Mouse (Mus musculus) hindbrain, postnatal 0 days (tissue): Measurements from ENCODE around the gene Ccdc24. TPM values are rescaled to one million over a fixed set of nuclear protein-coding genes. Genes with fewer than 3 reads are reported as not detected.

Source experiments
- ATAC-seq: fragments of 200-750 bp; cut with Nextera tagmentation; 2 replicates; pipeline ENCODE4 v1.8.0; 2017; ENCODE audit warnings: mild to moderate bottlenecking, moderate TSS enrichment, moderate library complexity
- DNase-seq: peaks from one replicate; pipeline ENCODE4 v3.0.0-alpha.2; 2015; ENCODE audit warnings: low spot score
- H3K27ac ChIP-seq: fragments of 300-500 bp; sonication (generic); 2 replicates; pipeline ENCODE4 v1.5.1; 2014; ENCODE audit warnings: mild to moderate bottlenecking
- H3K27me3 ChIP-seq: fragments of 300-500 bp; sonication (generic); 2 replicates; pipeline ENCODE4 v1.6.1; 2014; ENCODE audit warnings: low read length, mixed read lengths; ENCODE audit not compliant: insufficient read depth
- H3K36me3 ChIP-seq: fragments of 300-500 bp; sonication (generic); 2 replicates; pipeline ENCODE4 v1.6.1; 2014; ENCODE audit warnings: low read length, mixed read lengths; ENCODE audit not compliant: insufficient read depth
- H3K4me1 ChIP-seq: fragments of 300-500 bp; sonication (generic); 2 replicates; pipeline ENCODE4 v1.6.1; 2014; ENCODE audit warnings: antibody characterized with exemption, low read length, mixed read lengths; ENCODE audit not compliant: insufficient read depth
- H3K4me2 ChIP-seq: fragments of 300-500 bp; sonication (generic); 2 replicates; pipeline ENCODE4 v1.6.1; 2014; ENCODE audit warnings: low read depth, mild to moderate bottlenecking, low read length, moderate library complexity, mixed read lengths
- H3K4me3 ChIP-seq: fragments of 300-500 bp; sonication (generic); 2 replicates; pipeline ENCODE4 v1.5.1; 2014; ENCODE audit warnings: low read length
- H3K9ac ChIP-seq: fragments of 300-500 bp; sonication (generic); replicated peaks from 2 replicates; pipeline ENCODE4 v1.6.1; 2014; ENCODE audit warnings: mild to moderate bottlenecking, low read length, moderate library complexity, mixed read lengths
- H3K9me3 ChIP-seq: fragments of 300-500 bp; sonication (generic); 2 replicates; pipeline ENCODE4 v1.6.1; 2016; ENCODE audit warnings: low read length, mixed read lengths
- CTCF ChIP-seq: IDR thresholded peaks from 2 replicates; pipeline ENCODE4 v1.5.1; 2016; ENCODE audit warnings: antibody characterized with exemption, control low read depth, low read depth
- WGBS: fragments of 180-500 bp; shearing (Covaris S2); extraction: QIAGEN DNeasy Blood & Tissue Kit; methylation state at CpG from one replicate; pipeline ENCODE4 v1.1.7; 2014; 5-methylcytosine and 5-hydroxymethylcytosine counted together
- polyA plus RNA-seq: library from polyadenylated mRNA; unstranded; fragments of >200 nt; fragmentation: Nextera tagmentation; extraction: Ambion mirVana; gene quantifications from 2 replicates; pipeline ENCODE4 v1.2.1, GENCODE M21; 2015
- total RNA-seq: library from RNA; depleted of rRNA; stranded (reverse); fragments of >200 nt; gene quantifications from 2 replicates; pipeline ENCODE4 v1.2.3, GENCODE M21; 2014

The Ccdc24 gene
- total and polyA plus RNA-seq, 2 experiments from 2014 or later: 1.7 to 2.0 TPM

- Histone ChIP-seq H3K4me2 (peak within 1 kb of the TSS; percentile 73), H3K36me3 (peaks cover 27% of the 10 kb centered on the region), H3K9me3 (no peaks in the 10 kb centered on the region), H3K9ac (peak within 1 kb of the TSS; percentile 95), H3K4me3 (peak within 1 kb of the TSS; percentile 91), H3K27me3 (no peaks in the 10 kb centered on the region), H3K27ac (peak within 1 kb of the TSS; percentile 82), H3K4me1 (peaks cover 21% of the 10 kb centered on the region)
- no peak for TF ChIP-seq CTCF
- ATAC-seq: peak; percentile 89
- 0% methylated on average over 35 of the region's 37 CpGs for WGBS
- DNase-seq: peak; percentile 96
Measured at GRCm38 (mm10) chr4:117887133-117887532, 14.8 kb upstream of the Ccdc24 start, which contains the start of gene Atp6v0b. Gene Atp6v0b (minus strand): TSS chr4:117887333.

- H3K9me3 ChIP-seq: no peaks in the 10 kb centered on the region
- TF ChIP-seq CTCF: no peak
- peak overlapping the region; percentile 91 for H3K4me3 ChIP-seq
- peak; percentile 22 for DNase-seq
- H3K9ac ChIP-seq: peak overlapping the region; percentile 95
- peak overlapping the region; percentile 73 for H3K4me2 ChIP-seq
- H3K36me3 ChIP-seq: peaks cover 27% of the 10 kb centered on the region
- H3K4me1 ChIP-seq: peaks cover 26% of the 10 kb centered on the region
- peak overlapping the region; percentile 82 for H3K27ac ChIP-seq
- WGBS: 2% methylated on average over 24 of the region's 24 CpGs
- no peaks in the 10 kb centered on the region for H3K27me3 ChIP-seq
- no peak for ATAC-seq
Measured at GRCm38 (mm10) chr4:117886644-117887043, 14.3 kb upstream of the Ccdc24 start.

GRCm38 (mm10) chr4:117885994-117886393, 13.6 kb upstream of the Ccdc24 start:
- Histone ChIP-seq H3K27ac (no peak overlapping the region), H3K9me3 (no peaks in the 10 kb centered on the region), H3K4me1 (peaks cover 23% of the 10 kb centered on the region), H3K9ac (peak overlapping the region; percentile 95), H3K4me3 (peak overlapping the region; percentile 91), H3K27me3 (no peaks in the 10 kb centered on the region), H3K36me3 (peaks cover 27% of the 10 kb centered on the region), H3K4me2 (peak overlapping the region; percentile 73)
- ATAC-seq: no peak
- 83% methylated on average over 9 of the region's 9 CpGs for WGBS
- no peak for TF ChIP-seq CTCF
- no peak for DNase-seq

- H3K36me3 ChIP-seq: peaks cover 25% of the 10 kb centered on the region
- no peak overlapping the region for H3K27ac ChIP-seq
- 91% methylated on average over 10 of the region's 10 CpGs for WGBS
- H3K27me3 ChIP-seq: no peaks in the 10 kb centered on the region
- DNase-seq: no peak
- TF ChIP-seq CTCF: no peak
- H3K4me2 ChIP-seq: no peak overlapping the region
- H3K4me1 ChIP-seq: peaks cover 21% of the 10 kb centered on the region
- ATAC-seq: no peak
- no peak overlapping the region for H3K4me3 ChIP-seq
- H3K9me3 ChIP-seq: no peaks in the 10 kb centered on the region
- no peak overlapping the region for H3K9ac ChIP-seq
Measured at GRCm38 (mm10) chr4:117885093-117885492, 12.7 kb upstream of the Ccdc24 start.

GRCm38 (mm10) chr4:117884146-117884545, 11.8 kb upstream of the Ccdc24 start:
- peak overlapping the region; percentile 85; the same call in 1 of the 2 replicates for H3K4me3 ChIP-seq
- peaks cover 17% of the 10 kb centered on the region for H3K36me3 ChIP-seq
- ATAC-seq: no peak
- no peak for TF ChIP-seq CTCF
- no peak overlapping the region; the same call in 1 of the 2 replicates for H3K9ac ChIP-seq
- peak overlapping the region; percentile 89 for H3K4me2 ChIP-seq
- no peak for DNase-seq
- no peaks in the 10 kb centered on the region for H3K27me3 ChIP-seq
- WGBS: 88% methylated on average over 1 of the region's 1 CpGs
- H3K4me1 ChIP-seq: peaks cover 21% of the 10 kb centered on the region
- H3K9me3 ChIP-seq: no peaks in the 10 kb centered on the region
- no peak overlapping the region; the same call in 1 of the 2 replicates for H3K27ac ChIP-seq

- Histone ChIP-seq H3K9me3 (no peaks in the 10 kb centered on the region), H3K9ac (peak within 1 kb of the TSS; percentile 96), H3K36me3 (peaks cover 15% of the 10 kb centered on the region), H3K4me3 (peak within 1 kb of the TSS; percentile 85), H3K27ac (peak within 1 kb of the TSS; percentile 80), H3K4me1 (peaks cover 21% of the 10 kb centered on the region), H3K27me3 (no peaks in the 10 kb centered on the region), H3K4me2 (peak within 1 kb of the TSS; percentile 89)
- peak; percentile 44 for ATAC-seq
- DNase-seq: peak; percentile 83
- no peak for TF ChIP-seq CTCF
- WGBS: under 1% methylated on average over 66 of the region's 103 CpGs
Measured at GRCm38 (mm10) chr4:117882701-117883691, 10.6 kb upstream of the Ccdc24 start, which contains the start of gene B4galt2. Gene B4galt2 (minus strand): TSS chr4:117883487.
